Mouse (Mus musculus): ENCODE measurements at regions not wholly inside any gene's neighbourhood (a gene's known extent, or its start where the extent isn't known, plus 50 kb on each side); places are given as distances from the start of the nearest gene placed in this dataset.

GRCm38 (mm10) chr1:155493799-155494198 is 64.1 kb upstream of the Acbd6 start:
- Histone ChIP-seq H3K4me1 (replicated peaks; ENCODE audit: control insufficient read depth, insufficient read depth) (no peaks in the 10 kb centered on the region), H3K27ac (replicated peaks) (no peak overlapping the region), H3K36me3 (ENCODE audit: control insufficient read depth, insufficient read depth, low read length) (no peaks in the 10 kb centered on the region), H3K4me3 (ENCODE audit: low read depth, low read length) (no peak overlapping the region), H3K4me2 (replicated peaks; ENCODE audit: low read depth) (no peak overlapping the region), H3K9ac (ENCODE audit: low read length) (no peak overlapping the region), H3K9me3 (ENCODE audit: control insufficient read depth, low read length) (no peaks in the 10 kb centered on the region), H3K27me3 (ENCODE audit: control insufficient read depth, insufficient read depth, low read length) (no peaks in the 10 kb centered on the region)
- WGBS = 78% methylated on average over 4 of the region's 4 CpGs
- DNase-seq (ENCODE audit: low spot score) = no peak
- ATAC-seq (ENCODE audit: low FRiP score, low TSS enrichment) = no peak
- no peak for TF ChIP-seq EP300 (optimal IDR thresholded peaks at IDR 0.05)
- TF ChIP-seq CTCF (IDR thresholded peaks at IDR 0.05; ENCODE audit: low read depth) = no peak

- ATAC-seq (ENCODE audit: low FRiP score, low TSS enrichment) (no peak), DNase-seq (ENCODE audit: low spot score) (no peak)
- no peak overlapping the region for H3K4me3 ChIP-seq (ENCODE audit: low read depth, low read length)
- 59% methylated on average over 2 of the region's 2 CpGs for whole genome bisulfite sequencing
- H3K4me2 ChIP-seq (replicated peaks; ENCODE audit: low read depth) = no peak overlapping the region
- H3K9me3 ChIP-seq (ENCODE audit: control insufficient read depth, low read length) = no peaks in the 10 kb centered on the region
- H3K36me3 ChIP-seq (ENCODE audit: control insufficient read depth, insufficient read depth, low read length) = no peaks in the 10 kb centered on the region
- no peaks in the 10 kb centered on the region for H3K4me1 ChIP-seq (replicated peaks; ENCODE audit: control insufficient read depth, insufficient read depth)
- TF ChIP-seq CTCF (IDR thresholded peaks at IDR 0.05; ENCODE audit: low read depth) (no peak), EP300 (optimal IDR thresholded peaks at IDR 0.05) (no peak)
- no peak overlapping the region for H3K9ac ChIP-seq (ENCODE audit: low read length)
- H3K27ac ChIP-seq (replicated peaks) = no peak overlapping the region
- no peaks in the 10 kb centered on the region for H3K27me3 ChIP-seq (ENCODE audit: control insufficient read depth, insufficient read depth, low read length)
Observed at GRCm38 (mm10) chr1:155494347-155494746, 63.6 kb upstream of the Acbd6 start.

GRCm38 (mm10) chr1:155499735-155500134 is 58.2 kb upstream of the Acbd6 start:
- ATAC-seq (ENCODE audit: low FRiP score, low TSS enrichment) (peak; percentile 76), DNase-seq (ENCODE audit: low spot score) (peak; percentile 18)
- Histone ChIP-seq H3K9ac (ENCODE audit: low read length) (no peak overlapping the region), H3K36me3 (ENCODE audit: control insufficient read depth, insufficient read depth, low read length) (no peaks in the 10 kb centered on the region), H3K4me1 (replicated peaks; ENCODE audit: control insufficient read depth, insufficient read depth) (no peaks in the 10 kb centered on the region), H3K27ac (replicated peaks) (no peak overlapping the region), H3K4me2 (replicated peaks; ENCODE audit: low read depth) (no peak overlapping the region), H3K27me3 (ENCODE audit: control insufficient read depth, insufficient read depth, low read length) (no peaks in the 10 kb centered on the region), H3K4me3 (ENCODE audit: low read depth, low read length) (no peak overlapping the region), H3K9me3 (ENCODE audit: control insufficient read depth, low read length) (no peaks in the 10 kb centered on the region)
- WGBS = 73% methylated on average over 1 of the region's 1 CpGs
- no peak for TF ChIP-seq EP300 (optimal IDR thresholded peaks at IDR 0.05)
- no peak for TF ChIP-seq CTCF (IDR thresholded peaks at IDR 0.05; ENCODE audit: low read depth)

- 54% methylated on average over 10 of the region's 10 CpGs for WGBS
- Histone ChIP-seq H3K9ac (ENCODE audit: low read length) (no peak overlapping the region), H3K36me3 (ENCODE audit: control insufficient read depth, insufficient read depth, low read length) (no peaks in the 10 kb centered on the region), H3K27ac (replicated peaks) (no peak overlapping the region), H3K4me1 (replicated peaks; ENCODE audit: control insufficient read depth, insufficient read depth) (no peaks in the 10 kb centered on the region; the same call in 1 of the 2 replicates), H3K4me3 (ENCODE audit: low read depth, low read length) (no peak overlapping the region), H3K27me3 (ENCODE audit: control insufficient read depth, insufficient read depth, low read length) (no peaks in the 10 kb centered on the region), H3K9me3 (ENCODE audit: control insufficient read depth, low read length) (no peaks in the 10 kb centered on the region), H3K4me2 (replicated peaks; ENCODE audit: low read depth) (no peak overlapping the region)
- TF ChIP-seq EP300 (optimal IDR thresholded peaks at IDR 0.05) (no peak), CTCF (IDR thresholded peaks at IDR 0.05; ENCODE audit: low read depth) (no peak)
- DNase-seq (ENCODE audit: low spot score) = no peak
- ATAC-seq (ENCODE audit: low FRiP score, low TSS enrichment) = no peak
Observed at GRCm38 (mm10) chr1:155502867-155503266, 55.1 kb upstream of the Acbd6 start.

- 35% methylated on average over 12 of the region's 12 CpGs for WGBS
- H3K4me3 ChIP-seq (ENCODE audit: low read depth, low read length) = no peak overlapping the region
- DNase-seq (ENCODE audit: low spot score) (no peak), ATAC-seq (ENCODE audit: low FRiP score, low TSS enrichment) (0 out of 2 replicates have a peak, but pooled peaks have one; percentile 42)
- no peak overlapping the region for H3K4me2 ChIP-seq (replicated peaks; ENCODE audit: low read depth)
- no peaks in the 10 kb centered on the region for H3K27me3 ChIP-seq (ENCODE audit: control insufficient read depth, insufficient read depth, low read length)
- H3K27ac ChIP-seq (replicated peaks) = no peak overlapping the region; the same call in 1 of the 2 replicates
- no peaks in the 10 kb centered on the region for H3K9me3 ChIP-seq (ENCODE audit: control insufficient read depth, low read length)
- no peaks in the 10 kb centered on the region; the same call in 1 of the 2 replicates for H3K4me1 ChIP-seq (replicated peaks; ENCODE audit: control insufficient read depth, insufficient read depth)
- TF ChIP-seq EP300 (optimal IDR thresholded peaks at IDR 0.05) (no peak), CTCF (IDR thresholded peaks at IDR 0.05; ENCODE audit: low read depth) (no peak)
- no peaks in the 10 kb centered on the region for H3K36me3 ChIP-seq (ENCODE audit: control insufficient read depth, insufficient read depth, low read length)
- no peak overlapping the region for H3K9ac ChIP-seq (ENCODE audit: low read length)
Observed at GRCm38 (mm10) chr1:155504581-155505328, 53.2 kb upstream of the Acbd6 start.

GRCm38 (mm10) chr1:155505361-155506077 is 52.4 kb upstream of the Acbd6 start:
- TF ChIP-seq CTCF (IDR thresholded peaks at IDR 0.05; ENCODE audit: low read depth) = no peak
- Histone ChIP-seq H3K9me3 (ENCODE audit: control insufficient read depth, low read length) (no peaks in the 10 kb centered on the region), H3K27ac (replicated peaks) (no peak overlapping the region), H3K27me3 (ENCODE audit: control insufficient read depth, insufficient read depth, low read length) (no peaks in the 10 kb centered on the region), H3K36me3 (ENCODE audit: control insufficient read depth, insufficient read depth, low read length) (no peaks in the 10 kb centered on the region), H3K4me3 (ENCODE audit: low read depth, low read length) (no peak overlapping the region), H3K4me1 (replicated peaks; ENCODE audit: control insufficient read depth, insufficient read depth) (no peaks in the 10 kb centered on the region; the same call in 1 of the 2 replicates), H3K9ac (ENCODE audit: low read length) (no peak overlapping the region), H3K4me2 (replicated peaks; ENCODE audit: low read depth) (no peak overlapping the region)
- ATAC-seq (ENCODE audit: low FRiP score, low TSS enrichment) = no peak
- no peak for DNase-seq (ENCODE audit: low spot score)
- 61% methylated on average over 6 of the region's 6 CpGs for WGBS
